Mouse (Mus musculus) kidney, adult 2 months (tissue): Measurements from ENCODE around the gene Slit1.

ENCODE experiments used
- CTCF ChIP-seq: fragments of 200-500 bp; conservative IDR thresholded peaks from 2 replicates; pipeline ENCODE4 v1.5.1; 2011; ENCODE audit warnings: low read depth, mild to moderate bottlenecking, control low read depth, low read length, moderate library complexity, mixed read lengths; ENCODE audit not compliant: insufficient read depth, insufficient read length
- POLR2A ChIP-seq: fragments of 200-500 bp; IDR thresholded peaks from one replicate; pipeline ENCODE4 v1.6.1; 2011; ENCODE audit warnings: low read depth, low read length, control low read depth

DNA sequence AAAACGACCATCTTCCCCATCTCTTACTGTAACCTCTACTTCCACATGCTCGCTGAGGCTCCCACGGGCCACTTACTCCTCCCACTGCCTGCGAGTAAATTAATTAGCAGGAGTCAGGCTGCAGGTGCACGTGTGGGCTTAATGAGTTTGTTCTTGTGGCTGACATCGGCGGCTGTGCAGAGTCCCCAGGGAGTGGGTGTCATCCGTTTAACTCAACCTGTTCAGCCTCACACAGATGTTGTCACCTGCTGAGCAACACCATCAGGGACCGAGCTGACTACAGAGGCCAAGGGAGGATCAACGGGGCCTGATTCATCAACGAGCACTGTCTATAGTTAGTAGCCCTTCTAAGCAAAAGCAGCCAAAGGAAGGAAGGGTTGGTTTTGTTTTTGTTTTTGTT lies 100.5 kb downstream of the Slit1 start:
- no peak for TF ChIP-seq CTCF
- no peak for TF ChIP-seq POLR2A
